Mouse (Mus musculus) testis, adult 2 months (tissue): ENCODE data around the gene Calml4.

ENCODE experiments used
- CTCF ChIP-seq: fragments of 200-500 bp; IDR thresholded peaks from 2 replicates; pipeline ENCODE4 v1.5.1; 2012; ENCODE audit warnings: low read depth, mild to moderate bottlenecking, inconsistent platforms, low read length, moderate library complexity; ENCODE audit not compliant: control insufficient read depth, insufficient read depth, insufficient replicate concordance
- POLR2A ChIP-seq: fragments of 200-500 bp; IDR thresholded peaks from 2 replicates; pipeline ENCODE4 v1.6.1; 2012; ENCODE audit warnings: low read depth, mild to moderate bottlenecking, inconsistent platforms, low read length, moderate library complexity; ENCODE audit not compliant: control insufficient read depth

DNA sequence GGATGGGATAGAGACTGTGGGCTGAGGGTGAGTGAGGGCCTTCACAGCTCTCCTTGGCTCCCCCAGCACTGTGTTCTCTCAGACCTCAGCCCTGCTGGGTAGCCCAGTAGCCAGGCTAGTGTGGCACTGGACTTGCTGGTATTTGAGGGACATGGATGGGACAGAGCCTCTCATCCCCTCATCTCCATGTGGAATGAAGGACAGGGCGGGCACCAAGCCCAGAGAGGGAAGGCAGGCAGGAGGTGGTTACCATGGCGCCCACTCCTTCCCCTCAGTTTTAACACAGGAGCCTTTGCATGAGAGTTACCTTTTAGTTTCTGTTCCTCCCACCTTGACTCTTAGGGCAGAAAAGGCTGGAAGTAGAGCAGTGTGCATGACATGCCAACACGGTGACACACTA is 9.2 kb upstream of the Calml4 start:
- TF ChIP-seq POLR2A, result no peak
- TF ChIP-seq CTCF, result no peak
